Mouse (Mus musculus) ES-E14 (cell line): ENCODE measurements at regions not wholly inside any gene's neighbourhood (a gene's known extent, or its start where the extent isn't known, plus 50 kb on each side); places are given as distances from the start of the nearest gene placed in this dataset.

Experiments
- CHD2 ChIP-seq: IDR thresholded peaks from 2 replicates; pipeline ENCODE4 v1.6.1; 2014; ENCODE audit warnings: mild to moderate bottlenecking, low read depth, low read length, inconsistent platforms
- HCFC1 ChIP-seq: IDR thresholded peaks from 2 replicates; pipeline ENCODE4 v1.6.1; 2012; ENCODE audit warnings: low read length, inconsistent platforms, borderline replicate concordance; ENCODE audit not compliant: insufficient read depth
- MAFK ChIP-seq: IDR thresholded peaks from 2 replicates; pipeline ENCODE4 v1.6.1; 2014; ENCODE audit warnings: mild to moderate bottlenecking, low read depth, low read length, inconsistent platforms; ENCODE audit not compliant: insufficient read depth
- ZC3H11A ChIP-seq: IDR thresholded peaks from 2 replicates; pipeline ENCODE4 v1.6.1; 2012; ENCODE audit warnings: low read depth, mild to moderate bottlenecking, inconsistent platforms, low read length, borderline replicate concordance
- ZNF384 ChIP-seq: IDR thresholded peaks from 2 replicates; pipeline ENCODE4 v1.6.1; 2012; ENCODE audit warnings: low read depth, low read length, inconsistent platforms

GRCm38 (mm10) chr3:36296792-36297191, 74.7 kb upstream of the Qrfpr start:
- TF ChIP-seq CHD2 (no peak), ZNF384 (no peak), MAFK (no peak), ZC3H11A (no peak), HCFC1 (no peak)
